Mouse (Mus musculus): ENCODE data around the gene Pkdrej.

Pkdrej gene

DNA sequence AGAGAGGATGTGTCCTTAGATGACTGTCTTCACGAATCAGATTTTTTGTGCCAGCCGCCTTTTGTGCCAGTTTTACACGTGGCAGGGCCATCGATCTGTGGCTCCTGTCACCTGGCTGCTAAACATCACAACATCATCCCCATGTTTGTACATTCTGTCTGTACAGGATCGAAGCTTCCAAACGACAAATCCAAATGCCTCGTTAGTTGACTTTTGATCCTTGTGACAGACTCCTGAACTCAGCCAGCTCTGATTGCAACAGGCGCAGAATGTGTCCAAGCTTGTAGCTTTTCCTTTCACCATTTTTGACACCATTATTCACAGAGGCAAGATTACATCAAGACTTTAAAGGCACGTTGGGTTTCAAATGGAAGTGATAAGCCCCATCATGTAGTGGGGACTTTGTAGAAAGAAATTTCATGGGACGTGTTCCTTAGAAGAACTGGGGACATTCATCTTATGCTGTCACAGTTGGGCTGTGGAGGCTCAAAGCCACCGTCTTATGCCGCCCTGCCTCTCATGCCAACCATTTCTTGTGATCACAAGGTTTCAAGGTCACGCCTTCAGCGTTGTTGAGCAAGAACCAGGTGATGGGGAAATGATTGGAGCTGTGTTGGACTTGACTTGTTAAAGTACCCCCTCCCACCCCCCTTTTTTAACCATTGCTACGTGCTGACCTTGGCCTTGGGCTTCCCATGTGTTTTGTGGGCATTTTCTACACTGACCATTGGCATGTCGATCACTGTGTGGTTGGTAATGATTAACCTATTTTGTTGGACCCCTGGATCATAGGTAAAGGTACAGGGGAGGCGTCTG, 50.0 kb downstream of the Pkdrej start:
- DNase-seq (ENCODE audit: extremely low read depth, low read depth): no peak

DNA sequence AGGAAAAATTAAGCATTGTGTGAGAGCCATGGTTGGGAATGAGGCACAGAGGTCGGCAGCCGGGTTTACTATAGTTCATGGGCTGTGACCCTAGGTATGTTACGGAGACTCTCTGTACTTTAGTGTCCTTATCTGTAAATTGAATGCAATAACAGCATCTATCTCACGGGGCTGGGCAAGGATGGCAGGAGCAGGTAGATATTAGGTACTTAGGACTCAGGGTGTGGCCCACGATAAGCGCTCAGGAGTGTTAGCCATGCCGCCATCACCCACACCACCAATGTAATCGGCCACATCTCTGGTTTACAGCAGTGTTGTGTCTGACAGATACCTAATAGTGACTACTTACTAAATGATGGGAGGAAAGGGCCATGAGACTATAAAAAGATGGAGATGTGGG, 52.5 kb downstream of the Pkdrej start:
- DNase-seq (ENCODE audit: extremely low read depth, low read depth): no peak

DNA sequence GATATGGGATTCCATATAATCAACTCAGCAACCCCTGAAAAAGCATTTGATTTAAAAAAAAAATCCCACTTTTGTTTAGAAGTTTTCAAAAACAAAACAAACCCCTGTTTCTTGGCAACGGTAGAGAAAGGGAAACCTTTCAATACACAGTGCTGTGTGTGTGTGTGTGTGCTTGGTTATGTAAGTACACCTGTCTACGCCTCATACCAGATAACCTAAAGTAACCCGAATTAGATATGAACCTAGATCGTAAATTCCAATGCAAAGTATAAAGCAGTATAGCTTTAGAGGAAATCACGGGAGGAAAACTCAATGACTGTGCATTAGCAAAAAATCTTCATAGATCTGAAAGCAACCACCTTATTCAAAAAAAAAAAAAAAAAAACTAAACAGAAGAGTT, 54.9 kb downstream of the Pkdrej start:
- no peak for DNase-seq (ENCODE audit: extremely low read depth, low read depth)

DNA sequence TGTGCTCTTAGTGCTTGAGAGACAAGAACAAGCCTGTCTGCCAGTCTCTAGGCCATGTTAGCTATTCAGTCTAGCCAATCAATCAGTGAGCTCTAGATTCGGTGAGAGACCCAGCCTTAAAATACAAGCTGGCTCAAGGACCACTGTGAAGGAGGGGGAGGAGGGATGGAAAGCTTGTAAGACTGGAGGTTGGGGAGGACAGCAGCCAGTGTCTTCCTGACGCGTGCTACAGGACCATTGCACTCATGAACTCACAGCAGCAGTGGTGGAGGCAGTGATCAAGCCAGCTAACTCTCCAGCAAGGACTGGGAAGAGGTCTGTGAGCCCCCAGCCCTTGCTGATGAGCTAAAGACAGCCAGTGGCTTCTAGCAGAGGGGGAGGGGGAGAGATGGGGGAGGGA, 56.5 kb downstream of the Pkdrej start:
- DNase-seq (ENCODE audit: extremely low read depth, low read depth): no peak
